Mouse (Mus musculus) lung, postnatal 10 days (tissue): ENCODE measurements at regions not wholly inside any gene's neighbourhood (a gene's known extent, or its start where the extent isn't known, plus 50 kb on each side); places are given as distances from the start of the nearest gene placed in this dataset.

Experiments
- DNase-seq: peaks from one replicate; pipeline ENCODE4 v3.0.0; 2021

GRCm38 (mm10) chr1:63850262-63850661, 81.2 kb upstream of the 4933402D24Rik start:
- no peak for DNase-seq

- DNase-seq: no peak
Observed at GRCm38 (mm10) chr1:63828174-63828844, 59.2 kb upstream of the 4933402D24Rik start.

- no peak for DNase-seq
Observed at GRCm38 (mm10) chr1:63820614-63821270, 51.7 kb upstream of the 4933402D24Rik start.

GRCm38 (mm10) chr1:63819536-63820254, 50.6 kb upstream of the 4933402D24Rik start:
- DNase-seq: no peak
